Mouse (Mus musculus): Measurements from ENCODE around the gene Kcnk4.
"Not testable (repeated sequence)": the region's sequence is repeated elsewhere in the genome, so short reads cannot be mapped to it uniquely, and the experiment has no call there.

The Kcnk4 gene

DNA sequence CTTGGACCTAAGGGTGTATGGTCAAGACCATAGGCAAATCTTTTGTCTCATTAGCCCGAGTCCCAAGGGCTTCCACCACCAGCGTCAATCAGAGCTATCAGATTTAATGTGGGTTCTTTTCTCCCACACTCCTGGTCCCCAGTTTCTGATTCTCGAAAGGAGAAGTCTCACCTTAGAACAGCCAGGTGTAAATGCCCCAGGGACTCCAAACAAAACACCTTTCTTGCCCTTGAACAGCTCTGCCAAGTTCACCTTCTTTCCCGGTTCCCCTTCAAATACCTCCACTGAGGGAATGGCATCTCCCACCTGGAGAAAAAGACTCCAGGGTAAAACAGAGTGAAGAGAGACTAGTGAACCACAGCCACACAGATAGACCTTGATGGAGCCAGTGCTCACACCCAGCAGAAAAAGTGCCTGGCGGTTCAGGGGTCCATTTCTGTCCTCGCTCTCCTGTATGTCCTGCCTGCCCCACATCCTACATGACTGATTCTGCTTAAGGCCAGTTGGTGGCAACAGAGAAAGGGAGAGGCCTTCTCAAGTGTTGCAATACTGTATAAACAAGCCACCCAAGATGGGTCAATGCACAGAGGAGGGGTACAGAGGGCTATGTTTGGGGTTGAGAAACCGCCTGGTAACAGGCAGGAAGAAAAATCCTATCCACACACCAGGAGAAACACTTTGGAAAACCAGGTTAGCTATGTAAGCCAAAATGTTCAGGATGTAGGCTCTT lies 26.3 kb downstream of the Kcnk4 start:
- in situ Hi-C loops (cut with MboI; ENCODE audit: low pct_unique_long_range_greater_than_20kb in 1 of 2, low sequenced_read_pairs in 2 of 2, unreplicated experiment in 1 of 2), result no loop called here

GRCm38 (mm10) chr19:6907094-6907493 lies 27.2 kb downstream of the Kcnk4 start:
- in situ Hi-C loops (cut with MboI; ENCODE audit: low pct_unique_long_range_greater_than_20kb in 1 of 2, low sequenced_read_pairs in 2 of 2, unreplicated experiment in 1 of 2), result no loop called here

GRCm38 (mm10) chr19:6906199-6906598 lies 28.1 kb downstream of the Kcnk4 start:
- in situ Hi-C loops (cut with MboI; ENCODE audit: low pct_unique_long_range_greater_than_20kb in 1 of 2, low sequenced_read_pairs in 2 of 2, unreplicated experiment in 1 of 2), result no loop called here

- in situ Hi-C loops (cut with MboI; ENCODE audit: low pct_unique_long_range_greater_than_20kb in 1 of 2, low sequenced_read_pairs in 2 of 2, unreplicated experiment in 1 of 2), result no loop called here
Measured at GRCm38 (mm10) chr19:6905498-6906159, 28.7 kb downstream of the Kcnk4 start.

- in situ Hi-C loops (cut with MboI; ENCODE audit: low pct_unique_long_range_greater_than_20kb in 1 of 2, low sequenced_read_pairs in 2 of 2, unreplicated experiment in 1 of 2), result no loop called here
Measured at GRCm38 (mm10) chr19:6904846-6905245, 29.5 kb downstream of the Kcnk4 start.

DNA sequence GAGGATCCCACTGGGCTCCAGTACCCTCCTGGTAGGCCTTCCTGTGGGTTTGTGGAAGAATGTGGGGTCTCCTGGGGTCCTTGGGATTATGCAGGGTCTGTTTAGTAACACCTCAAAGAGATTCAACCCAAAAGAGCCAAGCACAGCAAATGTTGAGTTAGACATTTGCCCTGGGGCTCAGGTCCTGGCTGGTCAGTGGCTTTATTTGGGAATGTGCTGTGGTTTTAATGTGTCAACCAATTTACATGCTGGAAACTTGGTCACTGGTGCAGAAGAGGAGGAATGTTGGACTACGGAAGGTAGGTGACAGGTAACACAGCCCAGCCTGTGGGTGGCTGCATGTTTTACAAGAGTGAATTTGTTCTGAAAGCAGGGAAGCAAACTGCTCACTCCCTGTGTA lies 31.3 kb downstream of the Kcnk4 start:
- in situ Hi-C loops (cut with MboI; ENCODE audit: low pct_unique_long_range_greater_than_20kb in 1 of 2, low sequenced_read_pairs in 2 of 2, unreplicated experiment in 1 of 2), result no loop called here

DNA sequence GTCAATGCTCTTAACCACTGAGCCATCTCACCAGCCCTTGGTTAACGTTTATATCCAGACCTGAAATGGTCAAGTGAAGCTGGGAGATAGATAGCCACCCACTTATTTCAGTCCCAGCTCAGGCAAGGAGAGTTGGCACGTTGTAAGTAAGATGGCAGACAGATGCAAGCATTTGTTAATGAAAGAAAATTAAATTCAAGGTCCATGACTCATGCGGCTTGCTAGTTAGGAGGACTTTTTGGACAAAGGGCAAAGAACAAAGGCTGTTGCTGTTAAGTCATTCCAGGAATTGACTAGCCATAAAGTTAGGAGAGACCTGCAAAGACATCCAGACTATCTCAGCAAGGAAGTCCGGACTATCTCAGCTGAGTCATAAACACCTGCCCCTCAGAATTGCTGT lies 34.7 kb downstream of the Kcnk4 start:
- in situ Hi-C loops (cut with MboI; ENCODE audit: low pct_unique_long_range_greater_than_20kb in 1 of 2, low sequenced_read_pairs in 2 of 2, unreplicated experiment in 1 of 2), result no loop called here

DNA sequence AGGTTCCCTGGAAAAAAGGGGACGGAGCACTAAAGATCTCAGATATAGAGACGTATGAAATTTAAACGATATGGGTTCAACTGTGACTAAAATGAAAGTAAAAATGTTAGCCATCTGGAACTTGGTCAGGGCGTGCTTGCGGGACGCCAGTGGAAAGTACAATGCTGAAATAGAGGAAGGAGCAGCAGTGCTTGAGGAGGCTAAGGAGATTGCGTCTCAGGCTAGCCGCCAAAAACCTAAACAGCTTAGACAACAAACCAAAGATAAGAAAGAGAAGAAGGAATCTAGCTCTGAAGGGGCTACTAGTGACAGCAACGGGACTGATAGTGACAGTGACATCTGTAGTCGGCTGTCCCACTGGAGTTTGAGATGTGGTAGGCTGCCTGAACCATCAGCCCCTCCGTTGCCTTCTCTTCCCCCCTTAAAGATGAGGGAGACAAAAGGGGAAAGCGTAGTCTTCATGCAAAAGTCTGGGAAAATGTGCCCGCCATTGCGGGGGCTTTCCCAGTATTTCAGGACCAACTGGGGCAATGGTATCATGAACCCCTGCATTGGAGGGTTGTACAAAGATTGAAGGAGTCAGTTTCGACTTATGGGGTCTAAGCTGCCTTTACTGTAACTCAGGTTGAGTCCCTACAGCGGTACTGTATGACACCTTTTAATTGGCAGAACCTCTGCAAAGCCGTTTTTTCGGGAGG lies 38.6 kb downstream of the Kcnk4 start:
- in situ Hi-C loops (cut with MboI; ENCODE audit: low pct_unique_long_range_greater_than_20kb in 1 of 2, low sequenced_read_pairs in 2 of 2, unreplicated experiment in 1 of 2), result not testable (repeated sequence)

DNA sequence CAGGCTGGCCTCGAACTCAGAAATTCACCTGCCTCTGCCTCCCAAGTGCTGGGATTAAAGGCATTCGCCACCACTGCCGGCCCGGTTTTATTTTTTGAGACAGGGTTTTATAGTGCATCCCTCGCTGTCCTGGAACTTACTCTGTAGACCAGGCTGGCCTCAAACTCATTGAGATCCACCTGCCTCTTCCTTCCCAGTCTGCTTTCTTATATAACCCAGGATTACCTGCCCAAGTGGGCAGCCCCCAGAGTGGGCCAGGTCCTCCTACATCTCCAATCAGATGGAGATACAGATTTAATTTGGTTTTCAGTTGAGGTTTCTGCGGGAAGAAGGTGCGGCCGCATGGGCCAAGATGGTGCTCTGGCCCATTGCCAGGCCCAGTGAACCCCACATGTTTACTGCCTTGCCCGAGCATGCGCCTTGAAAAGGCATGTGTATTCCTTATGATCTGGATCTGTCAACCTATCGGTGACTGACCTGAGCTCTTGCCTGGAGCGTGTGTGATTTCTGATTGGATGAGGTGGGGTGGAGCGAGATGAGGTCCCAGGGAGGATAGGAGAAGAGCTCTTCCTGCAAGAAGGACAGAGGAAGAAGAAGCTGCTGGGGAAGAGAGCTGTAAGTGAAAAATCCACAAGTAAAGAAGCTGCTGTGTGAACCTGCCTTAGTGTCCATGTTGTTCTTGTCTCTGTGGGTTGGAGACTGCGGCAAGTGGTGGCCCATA lies 40.4 kb downstream of the Kcnk4 start:
- in situ Hi-C loops (cut with MboI; ENCODE audit: low pct_unique_long_range_greater_than_20kb in 1 of 2, low sequenced_read_pairs in 2 of 2, unreplicated experiment in 1 of 2), result no loop called here

DNA sequence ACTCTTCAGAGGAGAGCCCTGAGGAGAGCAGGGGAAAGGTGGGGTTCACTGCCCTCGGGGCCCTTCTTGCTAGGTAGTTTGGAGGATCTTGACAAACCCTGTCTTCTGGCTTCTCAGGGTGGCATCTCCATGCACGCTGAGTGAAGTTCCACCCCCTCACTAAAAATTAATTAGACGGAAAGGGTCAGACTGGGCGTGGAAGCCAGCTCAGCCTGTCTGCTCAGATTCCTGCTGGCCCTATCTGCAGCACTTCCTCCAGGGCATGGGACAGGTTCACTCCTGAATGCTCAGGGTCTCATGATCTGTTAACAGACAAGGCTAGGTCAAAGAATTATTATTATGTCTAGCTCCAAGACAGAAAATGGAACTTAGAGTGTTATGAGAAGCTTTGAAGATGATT lies 41.8 kb downstream of the Kcnk4 start:
- in situ Hi-C loops (cut with MboI; ENCODE audit: low pct_unique_long_range_greater_than_20kb in 1 of 2, low sequenced_read_pairs in 2 of 2, unreplicated experiment in 1 of 2), result no loop called here

DNA sequence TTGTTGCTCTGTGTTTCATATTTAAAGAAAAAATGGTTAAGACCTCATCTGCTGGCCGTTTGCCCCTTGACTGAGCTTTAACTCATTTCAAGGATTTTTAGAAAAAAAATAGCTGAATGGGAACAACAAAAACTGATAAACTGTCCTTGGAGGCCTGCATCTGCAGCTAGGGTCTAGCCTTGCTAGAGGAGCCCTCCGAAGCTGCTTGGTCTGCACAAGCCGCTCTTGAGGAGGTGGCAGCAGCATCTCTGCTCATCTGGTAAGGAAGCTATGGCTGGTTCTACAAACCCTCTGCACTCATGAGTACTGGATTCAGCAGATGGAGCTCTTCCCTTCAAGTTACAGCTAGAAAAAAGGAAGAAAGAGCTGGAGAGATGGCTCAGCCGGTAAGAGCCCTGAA lies 56.4 kb downstream of the Kcnk4 start:
- in situ Hi-C loops (cut with MboI; ENCODE audit: low pct_unique_long_range_greater_than_20kb in 1 of 2, low sequenced_read_pairs in 2 of 2, unreplicated experiment in 1 of 2), result no loop called here

DNA sequence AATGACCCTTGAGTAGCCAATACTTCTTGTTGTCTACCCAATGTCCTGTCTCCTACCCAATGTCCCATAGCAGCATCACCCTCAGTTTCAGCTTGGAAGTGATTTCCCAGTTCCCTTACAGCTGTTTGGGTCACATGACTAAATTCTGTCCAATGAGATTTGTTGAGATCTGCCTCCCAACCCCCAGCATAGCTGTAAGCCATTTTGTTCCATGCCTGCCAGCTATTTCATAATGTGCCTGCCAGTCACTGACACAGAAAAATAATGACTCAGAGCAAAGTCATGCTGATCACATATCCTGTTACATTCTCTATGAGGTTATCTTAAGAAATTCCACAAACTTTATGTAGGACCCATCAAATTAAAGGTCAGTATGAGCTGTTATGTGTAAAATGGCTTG lies 57.5 kb downstream of the Kcnk4 start:
- in situ Hi-C loops (cut with MboI; ENCODE audit: low pct_unique_long_range_greater_than_20kb in 1 of 2, low sequenced_read_pairs in 2 of 2, unreplicated experiment in 1 of 2), result no loop called here

GRCm38 (mm10) chr19:6875834-6876233 lies 58.5 kb downstream of the Kcnk4 start:
- in situ Hi-C loops (cut with MboI; ENCODE audit: low pct_unique_long_range_greater_than_20kb in 1 of 2, low sequenced_read_pairs in 2 of 2, unreplicated experiment in 1 of 2), result no loop called here

GRCm38 (mm10) chr19:6874257-6874656 lies 60.1 kb downstream of the Kcnk4 start:
- in situ Hi-C loops (cut with MboI; ENCODE audit: low pct_unique_long_range_greater_than_20kb in 1 of 2, low sequenced_read_pairs in 2 of 2, unreplicated experiment in 1 of 2), result loop anchor here in 1 of 2 experiments (5.0 kb wide), 1 partner anchor 63 kb away; no protein-coding TSS in a partner anchor

All from mouse embryonic stem cell (cell line).